Mouse (Mus musculus): Measurements from ENCODE around the gene Sdccag8.
A peak's percentile ranks its signal among the peaks of the same experiment; 100 is the strongest.

Gene Sdccag8

DNA sequence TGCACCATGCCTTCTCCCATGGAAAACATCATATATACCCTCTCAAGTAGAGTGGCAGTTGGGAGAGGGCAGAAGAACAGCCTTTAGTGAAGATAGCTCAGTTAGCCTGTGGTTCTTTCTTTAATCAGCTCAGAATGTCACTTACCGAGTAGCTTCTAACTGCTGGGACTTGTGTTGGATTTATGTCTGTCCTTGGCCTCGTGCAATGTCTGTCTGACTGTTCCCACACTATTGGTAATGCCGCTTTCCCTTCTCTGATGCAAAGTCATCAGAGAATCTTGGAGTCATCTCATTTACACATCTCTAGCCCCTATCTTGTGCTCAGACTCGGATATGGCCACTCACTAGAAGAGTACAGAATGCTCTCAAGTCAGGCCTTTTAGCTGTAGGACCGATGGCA, 128.7 kb downstream of the Sdccag8 start:
- DNase-seq (ENCODE audit: low read depth), result no peak

DNA sequence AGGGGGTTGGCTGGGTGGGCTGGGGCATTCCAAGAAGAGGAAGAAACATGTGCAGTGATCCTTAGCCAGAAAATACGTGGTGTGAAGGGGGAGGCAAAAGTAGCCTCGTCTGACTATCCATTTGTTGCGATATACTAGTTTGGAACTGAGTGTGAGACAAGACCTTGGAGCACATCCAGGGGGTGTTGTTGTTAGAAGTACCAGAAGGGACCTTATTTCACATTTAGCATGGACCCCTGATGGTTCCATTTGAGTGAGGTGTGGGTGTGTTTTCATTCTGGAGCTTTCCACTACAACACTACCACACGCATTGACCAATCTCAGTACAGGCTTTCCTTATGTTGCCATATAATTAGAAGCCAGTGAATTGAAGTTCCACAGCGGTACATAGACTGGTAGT, 129.5 kb downstream of the Sdccag8 start:
- DNase-seq (ENCODE audit: low read depth), result no peak

DNA sequence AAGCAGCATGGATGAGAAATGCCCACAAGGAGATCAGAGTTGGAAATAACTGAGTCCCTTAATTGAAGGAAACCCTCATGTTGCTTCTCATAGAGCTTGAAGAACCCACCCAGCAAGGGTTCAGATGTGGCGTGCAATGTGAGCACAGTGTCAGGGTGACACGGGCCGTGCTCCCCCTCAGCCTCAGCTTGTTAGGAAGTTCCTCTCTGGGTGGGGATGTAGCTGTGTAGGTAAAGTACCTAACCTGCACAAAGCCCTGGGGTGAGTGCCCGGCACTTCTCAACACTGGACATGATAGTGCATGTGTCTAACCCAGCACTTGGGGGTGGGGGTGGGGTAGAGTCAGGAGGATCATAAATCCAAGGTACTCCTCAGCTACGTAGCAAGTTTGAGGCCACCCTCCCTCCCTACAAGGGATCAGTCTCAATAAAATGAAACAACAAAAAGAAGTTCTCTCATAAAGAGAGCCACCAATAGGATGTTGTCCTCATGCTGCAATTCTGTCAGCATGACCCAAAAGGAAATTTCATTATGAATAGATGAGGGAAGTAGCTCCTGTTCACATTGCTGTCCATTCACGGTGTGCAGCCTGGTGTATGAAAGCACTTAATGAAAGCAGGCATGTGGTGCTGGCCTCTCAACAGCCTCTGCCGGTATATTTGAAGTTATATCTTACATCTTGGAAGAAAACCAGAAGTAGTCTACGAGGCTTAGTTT, 130.2 kb downstream of the Sdccag8 start:
- DNase-seq (ENCODE audit: low read depth), result no peak

DNA sequence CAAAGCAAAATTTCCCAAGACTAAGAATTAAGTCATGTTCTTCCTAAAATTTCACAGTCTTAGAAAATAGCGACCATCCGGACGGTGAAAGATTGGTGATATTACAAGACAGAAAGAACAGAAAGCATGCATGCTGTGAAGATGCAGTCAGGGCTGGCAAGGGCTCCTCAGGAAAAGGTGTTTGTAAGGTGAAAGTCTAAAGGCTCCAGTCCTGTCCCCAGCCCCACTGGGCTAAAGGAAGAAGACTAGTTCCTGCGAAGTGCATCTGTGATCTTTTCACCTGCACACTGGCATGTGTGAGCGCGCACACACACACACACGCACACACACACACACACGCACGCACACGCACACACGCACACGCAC, 130.7 kb downstream of the Sdccag8 start:
- no peak for DNase-seq (ENCODE audit: low read depth)

DNA sequence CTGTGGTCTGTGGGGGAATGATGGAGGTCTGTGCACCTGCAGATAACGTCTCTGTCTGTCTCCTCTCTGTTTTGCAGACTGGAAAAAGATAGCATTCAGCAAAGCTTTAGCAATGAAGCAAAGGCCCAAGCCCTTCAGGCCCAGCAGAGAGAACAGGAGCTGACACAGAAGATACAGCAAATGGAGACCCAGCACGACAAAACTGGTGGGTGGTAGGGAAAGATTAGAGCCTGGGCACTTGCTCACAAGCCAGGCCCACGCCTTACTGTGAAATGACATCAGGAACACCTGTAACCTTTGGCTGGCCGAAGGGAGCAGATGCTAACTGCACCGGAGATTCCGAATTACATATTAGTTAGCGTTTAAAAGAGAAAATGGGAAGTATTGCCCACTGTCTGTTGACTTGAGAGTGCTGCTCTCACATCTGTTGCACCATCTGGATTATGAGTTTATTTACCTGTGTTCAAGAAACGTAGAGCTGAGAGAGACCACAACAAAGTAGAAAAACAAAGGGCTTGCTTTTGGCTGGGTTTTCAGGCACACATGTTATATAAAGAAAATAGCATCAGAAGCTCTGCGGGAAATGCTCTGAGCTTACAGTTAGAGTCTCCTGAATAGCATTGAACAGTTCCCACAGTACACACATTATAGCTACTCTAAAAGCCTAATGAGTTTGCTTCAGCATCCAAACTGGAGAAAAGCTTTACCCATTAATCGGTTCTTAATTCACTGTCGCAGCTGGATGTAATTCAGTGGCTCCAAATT, 131.8 kb downstream of the Sdccag8 start:
- DNase-seq (ENCODE audit: low read depth), result no peak

DNA sequence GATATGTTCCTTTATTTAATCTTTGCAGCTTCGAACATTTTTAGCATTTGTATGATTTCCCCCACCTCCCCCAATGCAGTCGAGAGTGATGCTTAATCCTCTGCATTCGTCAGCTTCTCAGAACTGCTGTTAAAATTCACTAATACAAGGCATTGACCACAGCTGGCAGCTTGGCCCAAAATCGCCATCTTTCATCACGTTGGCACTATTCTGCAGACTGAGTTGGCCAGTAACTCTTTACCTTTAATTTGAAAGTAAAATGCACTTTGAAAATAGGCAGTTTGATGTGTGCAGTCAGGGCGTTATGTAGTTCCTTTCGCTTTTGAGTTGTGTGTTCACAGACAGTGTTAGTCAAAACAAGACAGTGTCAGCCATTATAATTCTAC, 132.3 kb downstream of the Sdccag8 start:
- DNase-seq (ENCODE audit: low read depth), result no peak

DNA sequence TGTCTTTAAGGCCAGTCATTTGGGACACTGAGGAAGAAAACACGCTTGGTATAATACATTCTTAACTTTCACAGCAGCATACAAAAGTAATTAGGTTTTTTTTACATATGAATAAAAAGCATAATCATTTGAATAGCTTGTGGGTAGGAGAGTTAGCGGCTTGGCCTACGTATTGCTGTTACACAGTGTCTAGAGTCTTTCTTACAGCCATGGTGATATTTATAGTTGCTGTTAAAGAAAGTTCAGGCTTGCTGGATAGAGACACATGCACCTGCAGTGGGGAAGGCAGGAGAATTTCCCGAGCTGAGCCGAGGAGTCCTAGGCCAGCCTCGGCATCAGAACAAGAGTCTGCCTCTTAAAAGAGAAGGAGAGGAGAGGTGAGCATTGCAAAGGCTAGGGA, 134.4 kb downstream of the Sdccag8 start:
- DNase-seq (ENCODE audit: low read depth), result no peak

DNA sequence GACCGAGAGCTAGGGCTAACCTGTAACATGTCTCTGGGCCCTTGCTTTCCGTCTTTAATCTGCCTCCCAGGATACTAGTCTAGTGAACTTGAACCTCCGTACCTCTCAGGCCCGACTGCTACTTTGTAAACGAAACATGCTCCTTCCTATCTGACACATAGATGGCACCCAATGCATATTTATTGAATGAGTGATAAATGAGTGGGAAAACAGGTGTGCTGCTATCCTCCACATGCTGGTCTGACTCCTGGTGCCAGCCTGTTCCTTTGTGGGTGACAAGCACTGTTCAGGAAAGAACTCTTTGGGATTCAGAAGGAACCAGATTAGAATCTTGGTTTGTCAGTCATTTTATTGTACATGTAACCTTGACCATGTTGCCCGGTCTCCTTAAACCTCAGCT, 134.9 kb downstream of the Sdccag8 start:
- DNase-seq (ENCODE audit: low read depth), result no peak

DNA sequence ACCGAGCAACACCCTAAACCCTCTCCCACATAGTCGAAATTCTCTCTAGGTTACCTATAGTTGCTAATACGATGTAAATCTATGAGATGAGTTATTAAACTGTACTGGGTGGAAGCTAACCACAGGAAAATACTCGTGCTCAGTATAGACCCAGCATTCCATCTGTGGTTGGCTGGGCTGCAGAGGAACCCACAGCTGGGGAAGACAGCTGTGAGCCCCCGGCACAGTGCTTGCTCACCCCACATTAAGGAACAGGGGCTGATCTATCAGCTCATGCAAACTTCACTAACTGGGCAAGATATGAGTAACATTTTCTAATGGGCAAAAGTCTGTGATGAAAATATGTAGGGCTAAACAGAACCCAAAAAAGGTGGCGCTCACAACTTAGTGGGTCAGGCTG, 135.6 kb downstream of the Sdccag8 start:
- DNase-seq (ENCODE audit: low read depth), result no peak

DNA sequence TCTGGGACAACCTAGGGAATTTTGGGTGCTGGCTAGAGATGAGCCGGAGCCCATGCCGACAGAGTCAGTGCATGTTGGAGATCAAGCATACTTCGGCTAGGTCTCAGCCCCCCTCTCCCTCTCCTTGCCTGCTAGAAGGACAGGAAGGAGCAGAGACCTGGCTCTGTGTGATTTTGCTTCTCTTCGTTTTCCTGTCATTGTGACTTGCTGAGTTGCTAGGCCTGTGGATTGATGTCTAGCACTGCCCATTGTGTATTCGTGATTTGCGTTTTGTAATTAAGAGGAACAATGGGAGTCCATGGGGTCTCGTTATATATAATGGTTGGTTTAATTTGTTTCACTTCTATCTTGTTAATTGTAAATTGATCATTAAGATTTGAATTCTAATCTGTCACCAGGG, 137.4 kb downstream of the Sdccag8 start:
- DNase-seq (ENCODE audit: low read depth), result no peak

DNA sequence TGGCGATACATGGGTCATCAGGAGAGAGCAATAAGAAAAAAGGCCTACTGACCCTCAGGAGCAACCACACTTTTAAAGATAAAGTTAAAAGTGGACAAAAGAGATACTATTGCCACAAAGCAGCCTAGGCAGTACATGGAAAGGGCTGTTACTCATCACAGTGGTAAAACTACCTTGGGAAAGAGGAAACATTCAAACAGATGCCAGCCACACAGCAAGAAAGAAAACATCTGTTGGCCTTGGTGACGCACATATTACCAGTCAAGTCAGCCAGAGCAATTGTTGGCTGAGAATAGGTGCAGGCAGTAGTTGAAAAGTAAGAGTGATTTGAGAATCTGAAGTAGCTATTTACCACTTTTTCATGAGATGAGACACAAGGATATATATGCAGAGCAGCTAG, 143.9 kb downstream of the Sdccag8 start:
- DNase-seq (ENCODE audit: low read depth), result no peak

DNA sequence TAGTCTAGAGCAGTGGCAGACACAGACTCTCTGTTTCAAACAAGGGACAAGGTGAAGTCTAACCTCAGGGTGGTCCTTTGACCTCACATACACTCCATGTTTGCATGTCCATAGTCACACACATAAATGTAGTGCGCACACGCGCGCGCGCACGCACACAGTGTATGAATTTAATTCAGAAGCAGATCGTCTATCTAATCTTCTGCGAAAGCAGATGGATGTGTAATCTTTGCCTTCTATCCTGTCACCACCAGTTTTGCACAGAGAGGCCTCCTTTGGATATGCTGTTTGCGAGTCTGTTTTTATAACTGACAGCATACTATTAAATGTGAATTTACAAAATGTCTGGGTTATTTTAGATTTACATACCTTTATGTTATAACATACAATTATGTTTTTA, 147.3 kb downstream of the Sdccag8 start:
- no peak for DNase-seq (ENCODE audit: low read depth)

DNA sequence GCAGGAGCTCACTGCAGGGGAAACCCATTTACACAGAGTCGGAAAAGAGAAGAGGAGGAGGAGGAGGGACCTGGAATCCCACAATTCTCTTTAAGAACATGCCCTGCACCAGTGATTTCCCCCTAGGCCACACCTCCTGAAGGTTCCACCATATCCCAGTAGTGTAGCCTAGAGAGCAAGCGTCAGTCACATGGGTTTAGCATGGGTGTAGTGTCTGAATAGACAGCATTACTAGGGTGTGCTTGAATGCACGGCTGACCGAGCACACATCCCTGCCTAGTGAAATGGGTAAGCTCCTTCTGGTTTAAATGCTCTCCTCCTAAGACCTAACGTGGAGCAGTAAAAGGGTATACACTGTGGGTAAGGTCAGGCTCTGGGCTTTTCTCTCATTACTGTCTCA, 148.4 kb downstream of the Sdccag8 start:
- DNase-seq (ENCODE audit: low read depth), result no peak

DNA sequence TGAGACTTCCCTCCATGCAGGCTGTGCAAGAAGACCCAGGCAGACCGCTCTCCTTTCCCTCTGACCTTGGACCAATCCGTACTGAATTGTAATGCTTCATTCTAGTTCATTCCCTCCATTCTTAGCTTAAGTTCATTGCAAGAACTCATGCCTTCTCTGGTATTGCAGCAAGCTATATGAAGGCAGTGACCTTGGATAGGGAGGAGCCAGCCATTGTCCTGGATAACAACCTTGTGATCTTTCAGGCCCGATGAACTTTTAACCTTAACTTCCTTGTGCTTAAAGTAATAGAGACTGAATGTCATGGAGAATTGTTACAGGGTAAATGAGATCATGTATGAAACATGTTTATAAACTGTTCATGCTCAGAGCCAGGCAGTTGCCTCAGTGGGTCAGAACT, 152.8 kb downstream of the Sdccag8 start:
- DNase-seq (ENCODE audit: low read depth), result no peak

DNA sequence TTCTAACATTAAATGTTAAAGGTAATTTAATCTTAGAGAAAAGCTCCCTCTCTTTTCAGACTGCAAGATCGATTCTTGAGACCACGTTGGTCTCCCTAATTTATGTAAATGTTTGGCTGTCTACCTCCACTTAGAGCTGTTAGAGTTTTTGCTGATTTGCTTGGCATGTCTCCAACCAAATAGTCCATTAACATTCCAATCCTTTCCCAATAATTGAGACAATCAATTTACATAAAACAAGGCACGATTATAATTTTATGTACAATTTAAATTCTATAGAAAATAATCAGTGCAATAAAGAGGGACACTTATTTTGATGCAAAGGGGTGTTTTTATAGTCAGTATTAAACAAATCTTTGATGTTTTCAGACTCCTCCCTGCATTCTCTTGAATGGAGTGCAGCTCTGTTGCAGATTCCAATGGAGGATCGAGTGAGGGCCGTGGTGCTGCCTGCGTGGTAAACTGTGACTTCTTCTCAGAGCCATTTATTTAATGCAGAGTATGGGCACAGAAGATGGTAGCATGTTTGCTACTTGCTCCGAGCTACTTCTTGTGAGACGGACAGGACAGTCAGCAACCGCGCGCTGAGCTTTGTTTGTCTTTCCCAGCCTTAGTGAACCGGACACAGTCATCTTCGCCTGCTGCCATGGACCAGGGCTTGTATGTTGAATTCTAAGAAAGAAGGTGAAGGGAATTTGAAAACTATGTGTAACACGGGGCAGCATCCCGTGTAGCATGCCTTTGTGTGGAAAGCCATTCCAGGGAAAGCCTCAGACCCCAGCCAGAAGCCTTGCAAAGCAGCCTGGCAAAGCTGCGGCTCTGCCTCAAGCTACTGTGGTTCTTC, 156.4 kb downstream of the Sdccag8 start:
- no peak for DNase-seq (ENCODE audit: low read depth)

DNA sequence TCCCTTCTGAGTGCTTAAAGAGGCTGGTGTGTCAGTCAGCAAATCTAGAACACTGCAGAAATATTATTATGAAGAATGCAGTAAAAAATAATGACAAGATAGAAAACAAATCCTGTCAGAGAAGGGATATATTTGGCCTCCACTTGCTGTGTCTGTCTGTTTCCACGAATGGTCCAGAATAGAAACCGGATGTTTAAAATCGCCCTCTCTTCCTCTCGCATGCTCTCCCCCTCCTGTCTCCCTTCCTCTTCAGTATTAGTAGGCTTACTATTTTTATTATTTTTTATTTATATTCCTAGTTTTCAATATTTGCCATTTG, 157.0 kb downstream of the Sdccag8 start:
- no peak for DNase-seq (ENCODE audit: low read depth)

DNA sequence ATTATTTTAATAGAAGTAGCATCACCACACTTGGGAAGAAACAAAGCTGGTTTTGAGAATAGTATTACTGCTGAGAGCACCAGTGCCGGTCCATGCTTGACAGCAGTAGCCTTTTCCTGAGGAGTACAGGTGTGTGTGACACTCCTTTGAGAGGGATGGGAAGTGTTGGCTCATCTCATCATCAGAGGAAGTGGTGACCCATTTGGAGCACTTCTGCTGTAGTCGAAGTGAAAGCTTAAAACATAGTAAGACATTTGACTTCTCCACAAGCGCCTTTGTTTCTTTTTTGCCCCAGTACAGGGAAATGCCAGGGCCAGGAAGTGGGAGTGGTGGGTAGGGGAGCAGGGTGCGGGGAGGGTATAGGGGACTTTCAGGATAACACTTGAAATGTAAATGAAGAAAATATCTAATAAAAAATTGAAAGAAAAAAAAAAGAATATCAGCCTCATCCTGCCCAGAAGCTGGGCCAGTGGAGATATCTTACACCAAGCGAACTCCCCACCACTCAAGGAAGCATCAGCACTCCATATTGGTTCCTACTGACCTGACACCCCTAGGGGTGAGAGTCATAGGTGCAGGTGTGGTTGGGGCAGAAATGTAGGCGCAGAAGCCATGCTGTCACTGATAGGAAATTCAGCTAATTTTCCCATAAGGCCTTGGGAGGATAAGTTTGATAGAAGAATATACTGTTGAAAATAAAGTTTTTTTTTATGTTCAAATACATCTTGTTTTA, 159.1 kb downstream of the Sdccag8 start:
- no peak for DNase-seq (ENCODE audit: low read depth)

DNA sequence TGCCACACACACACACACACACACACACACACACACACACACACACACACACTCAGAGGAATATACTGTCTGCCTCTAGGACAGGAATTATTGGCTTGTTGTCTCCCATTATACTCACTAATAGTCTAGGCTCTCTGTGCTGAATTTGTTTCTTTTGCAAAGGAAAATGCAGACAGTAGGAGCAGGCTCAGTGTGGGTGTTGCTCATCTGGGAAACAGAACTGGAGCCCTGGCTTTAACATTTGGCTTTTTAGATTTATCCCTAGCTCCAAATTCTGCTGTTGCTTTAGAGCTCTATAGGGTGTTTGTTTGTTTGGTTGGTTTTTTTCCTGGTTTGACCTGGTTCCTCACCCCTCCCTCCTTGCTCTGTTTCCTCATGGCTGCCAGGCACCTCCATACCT, 164.8 kb downstream of the Sdccag8 start:
- DNase-seq (ENCODE audit: low read depth), result no peak

DNA sequence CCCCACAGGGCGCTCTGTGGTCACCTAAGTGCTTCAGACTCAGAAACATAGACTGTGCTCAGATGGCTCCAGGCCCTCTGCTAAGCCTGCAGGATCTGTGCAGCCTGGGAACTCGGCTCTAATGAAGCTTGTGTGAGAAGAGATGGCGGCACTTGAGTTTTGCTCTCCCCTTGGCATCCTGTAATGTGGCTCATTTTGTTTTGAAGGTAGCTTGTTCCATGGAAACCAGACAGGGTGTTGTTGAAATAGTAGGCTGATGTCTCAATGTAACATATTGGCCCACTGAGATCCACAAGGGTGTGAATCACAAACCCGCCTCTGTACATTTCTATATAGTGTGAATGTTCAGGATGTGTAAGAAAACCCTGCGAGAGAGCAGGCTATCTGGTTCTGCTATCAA, 165.7 kb downstream of the Sdccag8 start:
- DNase-seq (ENCODE audit: low read depth), result no peak

DNA sequence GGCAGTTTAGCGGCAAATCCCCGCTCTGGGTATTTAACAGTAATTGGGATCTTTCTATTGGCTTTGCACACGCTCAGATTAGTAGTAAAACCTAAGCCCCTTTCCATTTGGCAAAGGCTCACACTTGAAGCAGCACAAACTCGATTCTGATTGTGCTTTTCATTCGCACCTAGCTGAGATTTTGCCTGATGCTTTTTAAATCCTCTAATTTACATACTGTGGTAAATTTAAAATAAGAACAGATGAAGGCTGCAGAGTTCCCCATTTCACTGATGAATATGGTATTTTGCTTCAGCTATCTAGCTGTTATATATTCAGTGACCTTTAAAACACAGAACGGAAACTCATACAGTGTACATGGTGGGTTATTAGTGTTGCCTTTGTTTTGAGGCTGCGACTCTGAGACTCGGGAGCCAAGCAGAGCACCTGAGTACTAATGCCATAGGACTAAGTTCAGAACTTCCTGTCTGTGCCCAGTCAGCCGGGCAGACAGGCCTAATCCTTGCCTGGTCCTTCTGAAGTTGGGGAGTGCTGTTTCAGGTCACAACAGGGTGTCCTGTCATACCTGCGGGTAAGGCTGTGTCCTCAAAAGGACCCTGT, 166.4 kb downstream of the Sdccag8 start:
- DNase-seq (ENCODE audit: low read depth), result no peak

DNA sequence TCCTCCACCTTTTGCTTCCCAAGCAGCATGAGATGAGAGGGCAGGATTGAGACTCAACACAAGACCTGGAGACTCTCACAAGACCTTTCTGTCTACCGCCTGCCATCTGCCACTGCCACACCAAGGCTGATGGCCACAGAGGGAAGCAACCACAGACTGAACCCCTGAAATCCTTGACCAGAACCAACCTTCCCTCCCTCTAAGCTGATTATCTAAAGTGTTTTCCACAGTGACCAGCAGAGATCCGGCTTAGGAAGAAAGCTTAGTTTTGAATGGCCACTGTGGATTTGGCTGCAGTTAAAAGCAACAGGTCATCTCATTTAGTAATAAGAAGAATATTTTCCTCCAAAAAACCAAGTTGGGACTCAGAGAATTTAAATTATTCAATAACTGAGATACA, 167.1 kb downstream of the Sdccag8 start:
- no peak for DNase-seq (ENCODE audit: low read depth)

DNA sequence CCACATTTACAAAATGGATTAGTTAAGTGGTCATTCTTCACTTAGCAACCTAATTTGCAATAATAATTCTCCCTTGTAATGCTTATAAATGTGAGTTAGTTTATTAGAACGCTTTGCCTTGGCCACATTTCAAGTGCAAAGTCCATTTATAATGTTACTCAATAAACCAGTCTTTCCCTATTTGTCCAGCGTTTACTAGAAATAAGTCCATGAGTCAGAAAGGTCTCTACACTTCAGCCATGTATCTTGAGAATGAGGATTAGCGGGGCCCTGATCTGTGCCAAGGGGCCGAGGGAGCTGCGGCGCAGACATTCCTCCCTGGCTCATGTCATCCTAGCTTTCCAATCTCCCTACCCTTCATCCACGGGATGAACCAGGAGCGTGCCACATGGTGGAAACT, 168.2 kb downstream of the Sdccag8 start:
- DNase-seq (ENCODE audit: low read depth), result peak; percentile 62
